10 mouse cellular contexts compared by ENCODE assay signal in genomic region chr8:11357921-11358436, GRCm38 (mm10). TPM values are rescaled to one million over a fixed set of nuclear protein-coding genes. Genes with fewer than 3 reads are reported as not detected.
DNase-seq lines count a peak whose midpoint lies in the region; ATAC-seq and TF ChIP-seq lines count a peak whose summit lies in the region.
"Had no signal": no experiment of that assay in that cellular context is flagged by ENCODE, and none has a peak within 500 bp of the region (broad histone marks: within the 10 kb centered on the region; RNA-seq: fewer than 3 reads in every experiment).

No protein-coding gene starts in this region.

- no peak overlapping the region for H3K4me2 ChIP-seq in embryonic facial prominence, embryonic 15.5 days (replicated peaks)
- no peak overlapping the region for H3K4me2 ChIP-seq in limb, embryonic 14.5 days (replicated peaks; ENCODE audit: low read depth, low read length, severe bottlenecking)
- no peak overlapping the region for H3K4me2 ChIP-seq in liver, embryonic 11.5 days
- H3K4me2 ChIP-seq: forebrain, embryonic 12.5 days had no signal

- WGBS in embryonic facial prominence, embryonic 10.5 days, result 64% methylated on average over 7 of the region's 7 CpGs
- WGBS in embryonic facial prominence, embryonic 15.5 days, result 45% methylated on average over 7 of the region's 7 CpGs
- WGBS in limb, embryonic 14.5 days, result 21% methylated on average over 7 of the region's 7 CpGs
- 52% methylated on average over 7 of the region's 7 CpGs for WGBS in liver, embryonic 11.5 days

- peaks cover 28% of the 10 kb centered on the region for H3K36me3 ChIP-seq in embryonic facial prominence, embryonic 10.5 days (replicated peaks)
- peaks cover 4% of the 10 kb centered on the region; the same call in 1 of the 2 replicates for H3K36me3 ChIP-seq in embryonic facial prominence, embryonic 15.5 days
- H3K36me3 ChIP-seq in limb, embryonic 14.5 days (ENCODE audit: control insufficient read depth, insufficient read depth, low read length), result no peaks in the 10 kb centered on the region; the same call in 1 of the 2 replicates
- no peaks in the 10 kb centered on the region for H3K36me3 ChIP-seq in liver, embryonic 11.5 days (ENCODE audit: control insufficient read depth, insufficient read depth, low read length)
- H3K36me3 ChIP-seq: forebrain, embryonic 12.5 days had no signal

- peak; percentile 21; the same call in 1 of the 2 replicates for ATAC-seq in embryonic facial prominence, embryonic 15.5 days (ENCODE audit: insufficient number of reproducible peaks, low FRiP score, low TSS enrichment, low read depth)
- peak; percentile 70 for ATAC-seq in limb, embryonic 14.5 days (ENCODE audit: low FRiP score, low read depth)
- no peak for ATAC-seq in liver, embryonic 11.5 days (replicated peaks; ENCODE audit: low FRiP score)
- ATAC-seq: hindbrain, embryonic 16.5 days had no signal

- no peak overlapping the region for H3K4me3 ChIP-seq in embryonic facial prominence, embryonic 10.5 days
- H3K4me3 ChIP-seq in embryonic facial prominence, embryonic 15.5 days (replicated peaks), result no peak overlapping the region
- no peak overlapping the region for H3K4me3 ChIP-seq in limb, embryonic 14.5 days (replicated peaks; ENCODE audit: low read length)
- H3K4me3 ChIP-seq in liver, embryonic 11.5 days (ENCODE audit: low read depth, low read length), result no peak overlapping the region
- H3K4me3 ChIP-seq: forebrain, embryonic 12.5 days had no signal

- TF ChIP-seq POLR2A in limb, embryonic 14.5 days (IDR thresholded peaks at IDR 0.05; ENCODE audit: borderline replicate concordance, extremely low read depth, insufficient read depth, insufficient read length), result no peak

- peak; percentile 59 for DNase-seq in kidney, adult 9 months
- no peak for DNase-seq in kidney, postnatal 36 days
- no peak for DNase-seq in embryonic facial prominence, embryonic 10.5 days (ENCODE audit: low spot score)
- DNase-seq in limb, embryonic 14.5 days (ENCODE audit: low spot score), result peak; percentile 67
- DNase-seq in liver, embryonic 11.5 days (ENCODE audit: low spot score), result no peak
- no peak for DNase-seq in layer of hippocampus, postnatal 36 days

- no peaks in the 10 kb centered on the region for H3K9me3 ChIP-seq in embryonic facial prominence, embryonic 10.5 days
- no peaks in the 10 kb centered on the region for H3K9me3 ChIP-seq in embryonic facial prominence, embryonic 15.5 days (replicated peaks)
- H3K9me3 ChIP-seq in limb, embryonic 14.5 days (ENCODE audit: control insufficient read depth, low read length), result no peaks in the 10 kb centered on the region
- no peaks in the 10 kb centered on the region for H3K9me3 ChIP-seq in liver, embryonic 11.5 days (ENCODE audit: control insufficient read depth, low read length)
- H3K9me3 ChIP-seq: forebrain, embryonic 12.5 days had no signal

- H3K4me1 ChIP-seq in embryonic facial prominence, embryonic 10.5 days, result peaks cover 59% of the 10 kb centered on the region
- H3K4me1 ChIP-seq in embryonic facial prominence, embryonic 15.5 days, result peaks cover 34% of the 10 kb centered on the region
- peaks cover 28% of the 10 kb centered on the region for H3K4me1 ChIP-seq in limb, embryonic 14.5 days (ENCODE audit: control insufficient read depth, insufficient read depth, low read length)
- peaks cover 9% of the 10 kb centered on the region for H3K4me1 ChIP-seq in liver, embryonic 11.5 days (replicated peaks; ENCODE audit: control insufficient read depth, insufficient read depth, low read length)

- no peaks in the 10 kb centered on the region for H3K27me3 ChIP-seq in embryonic facial prominence, embryonic 10.5 days (replicated peaks; ENCODE audit: low read depth, poor library complexity, severe bottlenecking)
- no peaks in the 10 kb centered on the region for H3K27me3 ChIP-seq in embryonic facial prominence, embryonic 15.5 days
- no peaks in the 10 kb centered on the region for H3K27me3 ChIP-seq in limb, embryonic 14.5 days (ENCODE audit: control insufficient read depth, insufficient read depth, low read length)
- H3K27me3 ChIP-seq in liver, embryonic 11.5 days (replicated peaks; ENCODE audit: control insufficient read depth, insufficient read depth, low read length), result no peaks in the 10 kb centered on the region
- H3K27me3 ChIP-seq: forebrain, embryonic 12.5 days had no signal

- H3K27ac ChIP-seq in embryonic facial prominence, embryonic 10.5 days (replicated peaks), result peak overlapping the region; percentile 65
- H3K27ac ChIP-seq in embryonic facial prominence, embryonic 15.5 days (replicated peaks), result peak overlapping the region; percentile 36; the same call in 1 of the 2 replicates
- H3K27ac ChIP-seq in limb, embryonic 14.5 days (replicated peaks; ENCODE audit: low read depth, low read length), result peak overlapping the region; percentile 73
- no peak overlapping the region for H3K27ac ChIP-seq in liver, embryonic 11.5 days (ENCODE audit: low read depth, low read length)
- H3K27ac ChIP-seq: forebrain, embryonic 12.5 days had no signal

- no peak overlapping the region for H3K9ac ChIP-seq in embryonic facial prominence, embryonic 15.5 days
- no peak overlapping the region for H3K9ac ChIP-seq in limb, embryonic 14.5 days (ENCODE audit: low read depth, low read length, severe bottlenecking)
- H3K9ac ChIP-seq in liver, embryonic 11.5 days (ENCODE audit: low read depth, low read length), result no peak overlapping the region
- H3K9ac ChIP-seq: forebrain, embryonic 12.5 days had no signal

RNA-seq across cellular contexts. Expression of gene Col4a1, which starts 45.4 kb away (rescaled TPM):
- polyA plus RNA-seq in embryonic facial prominence, embryonic 10.5 days (2016; fragmentation: Nextera tagmentation; extraction: Ambion mirVana), result 128 and 138 TPM in 2 replicates
- 200 and 216 TPM in 2 replicates for polyA plus RNA-seq in embryonic facial prominence, embryonic 15.5 days (2015; fragmentation: Nextera tagmentation; extraction: Ambion mirVana)
- 225 and 296 TPM in 2 replicates for polyA plus RNA-seq in limb, embryonic 14.5 days (2012; rRNA removed)
- polyA plus RNA-seq in limb, embryonic 14.5 days (2014; fragmentation: Nextera tagmentation; extraction: Ambion mirVana), result 210 and 215 TPM in 2 replicates
- 40.8 and 45.7 TPM in 2 replicates for polyA plus RNA-seq in liver, embryonic 11.5 days (2014; fragmentation: Nextera tagmentation; extraction: Ambion mirVana)
- 10 to 100 TPM; 47.7 to 51.9 TPM for total RNA-seq in layer of hippocampus, postnatal 36 days (2021)
- total RNA-seq: megakaryocyte-erythroid progenitor cell, adult 5-6 weeks had no signal

RNA-seq across cellular contexts. Expression of gene Col4a2, which starts 45.4 kb away (rescaled TPM):
- 51.8 and 54.7 TPM in 2 replicates for polyA plus RNA-seq in embryonic facial prominence, embryonic 10.5 days (2016; fragmentation: Nextera tagmentation; extraction: Ambion mirVana)
- 86.9 and 93.4 TPM in 2 replicates for polyA plus RNA-seq in embryonic facial prominence, embryonic 15.5 days (2015; fragmentation: Nextera tagmentation; extraction: Ambion mirVana)
- polyA plus RNA-seq in limb, embryonic 14.5 days (2012; rRNA removed), result 89.0 and 109 TPM in 2 replicates
- 76.3 and 76.4 TPM in 2 replicates for polyA plus RNA-seq in limb, embryonic 14.5 days (2014; fragmentation: Nextera tagmentation; extraction: Ambion mirVana)
- 12.2 and 13.1 TPM in 2 replicates for polyA plus RNA-seq in liver, embryonic 11.5 days (2014; fragmentation: Nextera tagmentation; extraction: Ambion mirVana)
- 10 to 100 TPM; 46.4 to 57.3 TPM for total RNA-seq in layer of hippocampus, postnatal 36 days (2021)

Comparison
In these comparisons a context has a peak if more than half of its experiments do, and no peak if none do; other contexts are left out.
1. DNase-seq: peak in kidney, adult 9 months (single experiment) and limb, embryonic 14.5 days (single experiment); none in kidney, postnatal 36 days (0 of 2), embryonic facial prominence, embryonic 10.5 days (single experiment), liver, embryonic 11.5 days (single experiment) and layer of hippocampus, postnatal 36 days (0 of 2).